Mouse (Mus musculus) liver, postnatal 0 days (tissue): ENCODE measurements around the gene Mapkbp1.

ENCODE experiments used
- CTCF ChIP-seq: sonication (generic); IDR thresholded peaks from 2 replicates; pipeline ENCODE4 v1.5.1; 2016; ENCODE audit warnings: antibody characterized with exemption, low read depth
- EP300 ChIP-seq: IDR thresholded peaks from 2 replicates; pipeline ENCODE4 v1.6.1; 2016; ENCODE audit warnings: antibody characterized with exemption, low read depth, mild to moderate bottlenecking

DNA sequence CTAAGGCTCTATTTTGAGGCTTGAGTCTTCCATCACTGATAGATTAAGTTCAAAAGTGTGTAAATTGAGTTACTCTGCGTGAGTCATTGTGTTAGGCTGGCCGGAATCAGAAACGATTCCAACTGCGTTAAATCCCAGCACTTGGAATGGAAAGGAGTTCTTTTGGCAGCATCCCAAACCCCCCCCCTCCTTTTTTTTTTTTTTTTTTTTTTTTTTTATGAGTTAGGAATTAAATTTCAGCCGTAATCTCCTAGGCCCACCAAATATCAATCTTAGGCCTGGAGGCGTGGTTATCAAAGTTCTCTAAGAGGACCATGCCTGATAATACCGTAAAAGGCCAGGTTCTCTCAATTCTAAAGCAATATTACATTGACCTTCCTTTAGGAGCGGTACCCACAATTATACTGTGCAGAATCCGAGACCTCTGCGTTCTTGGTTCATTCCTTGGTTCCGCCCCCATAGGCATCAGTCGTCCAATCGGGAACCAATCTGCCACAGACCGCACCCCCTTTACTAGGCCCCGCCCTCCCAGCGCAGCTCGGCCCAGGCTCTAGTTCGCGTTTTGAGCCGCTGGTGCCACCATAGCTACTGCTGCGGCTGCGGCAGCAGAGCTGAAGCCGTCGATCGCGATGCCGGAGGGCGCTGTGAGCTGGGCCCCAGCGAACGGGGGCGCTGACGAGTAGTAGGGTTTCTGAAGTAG is 512 bp upstream of the Mapkbp1 start:
- TF ChIP-seq CTCF (peak; percentile 72), EP300 (no peak)
